Mouse (Mus musculus): ENCODE measurements around the gene Cdc27. TPM values are rescaled to one million over a fixed set of nuclear protein-coding genes. Genes with fewer than 3 reads are reported as not detected.

Gene Cdc27
- polyA plus RNA-seq, 1 experiment from 2014 or later: 11.0 TPM

- H3K27me3 ChIP-seq (replicated peaks; ENCODE audit: control insufficient read depth, insufficient read depth, low read length): 0 out of 2 replicates have a peak, but pooled peaks cover 4% of the 10 kb centered on the region
- WGBS: 90% methylated on average over 5 of the region's 5 CpGs
- no peaks in the 10 kb centered on the region for H3K36me3 ChIP-seq (ENCODE audit: control insufficient read depth, insufficient read depth)
- ATAC-seq: no peak
- no peaks in the 10 kb centered on the region for H3K4me1 ChIP-seq (replicated peaks; ENCODE audit: control insufficient read depth, insufficient read depth, low read length)
- H3K4me2 ChIP-seq (replicated peaks; ENCODE audit: low read depth): no peak overlapping the region
- H3K4me3 ChIP-seq (ENCODE audit: low read depth, low read length): no peak overlapping the region
- no peak for TF ChIP-seq CTCF (IDR thresholded peaks at IDR 0.05; ENCODE audit: low read depth)
- no peak overlapping the region for H3K27ac ChIP-seq (ENCODE audit: low read depth, low read length)
- H3K9ac ChIP-seq (ENCODE audit: low read depth, low read length): no peak overlapping the region
- H3K9me3 ChIP-seq (ENCODE audit: control insufficient read depth): no peaks in the 10 kb centered on the region
Measured at GRCm38 (mm10) chr11:104580606-104581005, 30.2 kb upstream of the Cdc27 start.

GRCm38 (mm10) chr11:104580091-104580490 is 29.7 kb upstream of the Cdc27 start:
- TF ChIP-seq CTCF (IDR thresholded peaks at IDR 0.05; ENCODE audit: low read depth): no peak
- 59% methylated on average over 6 of the region's 6 CpGs for WGBS
- Histone ChIP-seq H3K27ac (ENCODE audit: low read depth, low read length) (no peak overlapping the region), H3K36me3 (ENCODE audit: control insufficient read depth, insufficient read depth) (no peaks in the 10 kb centered on the region), H3K4me1 (replicated peaks; ENCODE audit: control insufficient read depth, insufficient read depth, low read length) (no peaks in the 10 kb centered on the region), H3K4me3 (ENCODE audit: low read depth, low read length) (no peak overlapping the region), H3K9me3 (ENCODE audit: control insufficient read depth) (no peaks in the 10 kb centered on the region), H3K27me3 (replicated peaks; ENCODE audit: control insufficient read depth, insufficient read depth, low read length) (0 out of 2 replicates have a peak, but pooled peaks cover 4% of the 10 kb centered on the region), H3K9ac (ENCODE audit: low read depth, low read length) (no peak overlapping the region), H3K4me2 (replicated peaks; ENCODE audit: low read depth) (no peak overlapping the region)
- ATAC-seq: no peak

- Histone ChIP-seq H3K27ac (ENCODE audit: low read depth, low read length) (no peak overlapping the region), H3K4me3 (ENCODE audit: low read depth, low read length) (no peak overlapping the region), H3K4me2 (replicated peaks; ENCODE audit: low read depth) (no peak overlapping the region), H3K9me3 (ENCODE audit: control insufficient read depth) (no peaks in the 10 kb centered on the region), H3K36me3 (ENCODE audit: control insufficient read depth, insufficient read depth) (no peaks in the 10 kb centered on the region), H3K27me3 (replicated peaks; ENCODE audit: control insufficient read depth, insufficient read depth, low read length) (0 out of 2 replicates have a peak, but pooled peaks cover 4% of the 10 kb centered on the region), H3K4me1 (replicated peaks; ENCODE audit: control insufficient read depth, insufficient read depth, low read length) (no peaks in the 10 kb centered on the region), H3K9ac (ENCODE audit: low read depth, low read length) (no peak overlapping the region)
- ATAC-seq: no peak
- 94% methylated on average over 8 of the region's 8 CpGs for WGBS
- TF ChIP-seq CTCF (IDR thresholded peaks at IDR 0.05; ENCODE audit: low read depth): no peak
Measured at GRCm38 (mm10) chr11:104579575-104579974, 29.2 kb upstream of the Cdc27 start.

GRCm38 (mm10) chr11:104579084-104579483 is 28.7 kb upstream of the Cdc27 start:
- no peaks in the 10 kb centered on the region for H3K36me3 ChIP-seq (ENCODE audit: control insufficient read depth, insufficient read depth)
- H3K9me3 ChIP-seq (ENCODE audit: control insufficient read depth): no peaks in the 10 kb centered on the region
- no peak overlapping the region for H3K4me2 ChIP-seq (replicated peaks; ENCODE audit: low read depth)
- no peak overlapping the region for H3K27ac ChIP-seq (ENCODE audit: low read depth, low read length)
- ATAC-seq: no peak
- H3K4me3 ChIP-seq (ENCODE audit: low read depth, low read length): no peak overlapping the region
- no peak overlapping the region for H3K9ac ChIP-seq (ENCODE audit: low read depth, low read length)
- H3K27me3 ChIP-seq (replicated peaks; ENCODE audit: control insufficient read depth, insufficient read depth, low read length): 0 out of 2 replicates have a peak, but pooled peaks cover 4% of the 10 kb centered on the region
- no peak for TF ChIP-seq CTCF (IDR thresholded peaks at IDR 0.05; ENCODE audit: low read depth)
- no peaks in the 10 kb centered on the region for H3K4me1 ChIP-seq (replicated peaks; ENCODE audit: control insufficient read depth, insufficient read depth, low read length)
- WGBS: 82% methylated on average over 9 of the region's 9 CpGs

- Histone ChIP-seq H3K4me3 (ENCODE audit: low read depth, low read length) (no peak overlapping the region), H3K4me1 (replicated peaks; ENCODE audit: control insufficient read depth, insufficient read depth, low read length) (no peaks in the 10 kb centered on the region), H3K4me2 (replicated peaks; ENCODE audit: low read depth) (no peak overlapping the region), H3K27me3 (replicated peaks; ENCODE audit: control insufficient read depth, insufficient read depth, low read length) (0 out of 2 replicates have a peak, but pooled peaks cover 4% of the 10 kb centered on the region), H3K36me3 (ENCODE audit: control insufficient read depth, insufficient read depth) (no peaks in the 10 kb centered on the region), H3K27ac (ENCODE audit: low read depth, low read length) (no peak overlapping the region), H3K9ac (ENCODE audit: low read depth, low read length) (no peak overlapping the region), H3K9me3 (ENCODE audit: control insufficient read depth) (no peaks in the 10 kb centered on the region)
- 37% methylated on average over 5 of the region's 5 CpGs for WGBS
- no peak for ATAC-seq
- TF ChIP-seq CTCF (IDR thresholded peaks at IDR 0.05; ENCODE audit: low read depth): no peak
Measured at GRCm38 (mm10) chr11:104578074-104578473, 27.7 kb upstream of the Cdc27 start.

GRCm38 (mm10) chr11:104576772-104577612 is 26.6 kb upstream of the Cdc27 start:
- no peak overlapping the region for H3K9ac ChIP-seq (ENCODE audit: low read depth, low read length)
- WGBS: 59% methylated on average over 10 of the region's 10 CpGs
- no peak overlapping the region for H3K27ac ChIP-seq (ENCODE audit: low read depth, low read length)
- no peaks in the 10 kb centered on the region for H3K9me3 ChIP-seq (ENCODE audit: control insufficient read depth)
- no peaks in the 10 kb centered on the region for H3K36me3 ChIP-seq (ENCODE audit: control insufficient read depth, insufficient read depth)
- H3K4me3 ChIP-seq (ENCODE audit: low read depth, low read length): no peak overlapping the region
- no peak overlapping the region for H3K4me2 ChIP-seq (replicated peaks; ENCODE audit: low read depth)
- no peak for TF ChIP-seq CTCF (IDR thresholded peaks at IDR 0.05; ENCODE audit: low read depth)
- ATAC-seq: no peak
- H3K27me3 ChIP-seq (replicated peaks; ENCODE audit: control insufficient read depth, insufficient read depth, low read length): peaks cover 5% of the 10 kb centered on the region; the same call in 1 of the 2 replicates
- H3K4me1 ChIP-seq (replicated peaks; ENCODE audit: control insufficient read depth, insufficient read depth, low read length): no peaks in the 10 kb centered on the region

Data from intestine, postnatal 0 days (tissue).